Mouse (Mus musculus) MEL (cell line): ENCODE data around the gene C1qtnf1.

Experiments used
- BHLHE40 ChIP-seq: IDR thresholded peaks from 2 replicates; pipeline ENCODE4 v1.6.1; 2012; ENCODE audit warnings: low read depth, mild to moderate bottlenecking, inconsistent platforms, low read length, improper control_type of control experiment, borderline replicate concordance
- CTCF ChIP-seq, 3 experiments: IDR thresholded peaks in 2 of 3; conservative IDR thresholded peaks in 1 of 3; 2 replicates each; pipeline ENCODE4 v1.5.1; 2011 to 2012; ENCODE audit warnings: low read length in 3 of 3, low read depth in 2 of 3, mild to moderate bottlenecking in 2 of 3, improper control_type of control experiment in 1 of 3, inconsistent platforms in 1 of 3, mixed read lengths in 1 of 3, moderate library complexity in 1 of 3; ENCODE audit not compliant: control insufficient read depth in 1 of 3, insufficient read depth in 1 of 3, poor library complexity in 1 of 3, severe bottlenecking in 1 of 3
- ELF1 ChIP-seq: IDR thresholded peaks from 2 replicates; pipeline ENCODE4 v1.6.1; 2014; ENCODE audit warnings: low read depth, mild to moderate bottlenecking, inconsistent platforms, low read length, improper control_type of control experiment, moderate library complexity
- EP300 ChIP-seq, 2 experiments: IDR thresholded peaks; 2 replicates each; pipeline ENCODE4 v1.6.1; 2011; ENCODE audit warnings: improper control_type of control experiment in 2 of 2, low read length in 2 of 2, low read depth in 1 of 2, mild to moderate bottlenecking in 1 of 2
- GATA1 ChIP-seq: IDR thresholded peaks from 2 replicates; pipeline ENCODE4 v1.6.1; 2011; ENCODE audit warnings: low read depth, low read length, improper control_type of control experiment
- KAT2A ChIP-seq: conservative IDR thresholded peaks from 2 replicates; pipeline ENCODE4 v1.6.1; 2012; ENCODE audit warnings: low read depth, low read length, improper control_type of control experiment, inconsistent platforms
- MEF2A ChIP-seq: IDR thresholded peaks from 2 replicates; pipeline ENCODE4 v1.6.1; 2014; ENCODE audit warnings: low read depth, mild to moderate bottlenecking, inconsistent platforms, low read length, improper control_type of control experiment; ENCODE audit not compliant: poor library complexity, insufficient replicate concordance, severe bottlenecking; ENCODE audit errors: extremely low read depth
- POLR2A ChIP-seq, 2 experiments: IDR thresholded peaks; 2 replicates each; pipeline ENCODE4 v1.6.1; 2011 to 2012; ENCODE audit warnings: low read length in 2 of 2, mild to moderate bottlenecking in 2 of 2, control low read depth in 1 of 2, improper control_type of control experiment in 1 of 2, low read depth in 1 of 2, moderate library complexity in 1 of 2; ENCODE audit not compliant: control insufficient read depth in 1 of 2, insufficient read depth in 1 of 2, poor library complexity in 1 of 2
- RAD21 ChIP-seq: IDR thresholded peaks from 2 replicates; pipeline ENCODE4 v1.6.1; 2011; ENCODE audit warnings: mild to moderate bottlenecking, low read depth, low read length, improper control_type of control experiment
- TCF12 ChIP-seq: IDR thresholded peaks from 2 replicates; pipeline ENCODE4 v1.6.1; 2014; ENCODE audit warnings: low read depth, mild to moderate bottlenecking, inconsistent platforms, low read length, improper control_type of control experiment, moderate library complexity
- ZNF384 ChIP-seq: IDR thresholded peaks from 2 replicates; pipeline ENCODE4 v1.6.1; 2012; ENCODE audit warnings: low read depth, mild to moderate bottlenecking, inconsistent platforms, low read length, improper control_type of control experiment

DNA sequence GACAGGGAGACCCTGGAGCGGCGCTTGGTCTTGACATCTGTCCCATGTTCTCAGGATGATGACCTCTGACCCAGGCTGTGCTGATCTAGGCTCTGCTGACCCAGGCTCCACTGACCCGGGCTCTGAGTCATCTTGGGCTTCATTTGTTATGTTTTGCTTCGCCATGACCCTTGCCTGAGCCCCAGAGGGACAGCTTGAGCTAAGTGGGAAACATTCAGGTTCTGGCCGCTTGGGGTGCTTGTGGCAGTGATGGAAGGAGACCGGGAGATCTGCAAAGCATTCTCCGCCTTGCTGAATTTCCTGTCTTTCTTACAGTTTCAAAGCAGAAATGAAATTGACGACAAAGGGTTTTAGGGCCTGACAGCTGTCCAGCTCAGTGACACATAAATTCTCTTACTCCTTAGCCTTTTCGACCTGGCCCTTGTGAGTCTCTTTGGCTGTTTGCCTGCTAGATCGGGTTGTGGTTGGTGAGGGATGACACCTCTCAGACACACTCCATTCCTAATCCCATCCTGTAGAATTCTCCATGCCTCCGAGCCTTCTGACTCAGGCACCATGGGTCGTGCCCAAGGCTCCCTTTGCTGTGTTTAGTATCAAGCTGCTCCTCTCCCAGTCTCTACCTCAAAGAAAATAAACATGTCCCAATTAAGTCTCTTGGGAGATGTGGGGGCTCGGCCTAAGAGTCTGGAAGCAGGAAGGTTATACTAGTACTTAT lies 3.2 kb upstream of the C1qtnf1 start:
- no peak for TF ChIP-seq BHLHE40
- TF ChIP-seq CTCF (IDR thresholded peaks at IDR 0.05 in 2 of 3, conservative IDR thresholded peaks at IDR 0.05 in 1 of 3; ENCODE audit: control insufficient read depth in 1 of 3, insufficient read depth in 1 of 3, low read depth in 2 of 3, low read length in 3 of 3, poor library complexity in 1 of 3, severe bottlenecking in 1 of 3), result no peak
- TF ChIP-seq MEF2A, result no peak
- TF ChIP-seq ELF1, result no peak
- TF ChIP-seq POLR2A (IDR thresholded peaks at IDR 0.05; ENCODE audit: control insufficient read depth in 1 of 2, insufficient read depth in 1 of 2, low read depth in 1 of 2, low read length in 2 of 2, poor library complexity in 1 of 2), result no peak
- TF ChIP-seq KAT2A, result no peak
- TF ChIP-seq GATA1, result no peak
- TF ChIP-seq TCF12, result no peak
- no peak for TF ChIP-seq RAD21
- TF ChIP-seq ZNF384, result no peak
- no peak for TF ChIP-seq EP300 (IDR thresholded peaks at IDR 0.05; ENCODE audit: low read depth in 1 of 2, low read length in 2 of 2)
